Mouse (Mus musculus) adipose tissue, adult 10 weeks (tissue): ENCODE measurements around the gene Zfp664. TPM values are rescaled to one million over a fixed set of nuclear protein-coding genes. Genes with fewer than 3 reads are reported as not detected.

Source experiments
- polyA plus RNA-seq: library from polyadenylated mRNA; stranded (reverse); fragments of 350-450 nt; fragmentation: Illumina TruSeq; extraction: RNeasy Lipid Tissue Mini Kit (QIAGEN cat#74804); gene quantifications from one replicate; pipeline ENCODE4 v1.2.3, GENCODE M21; 2014; ENCODE audit warnings: low read depth, low replicate concordance

The Zfp664 gene
- 42.7 TPM for polyA plus RNA-seq

DNA sequence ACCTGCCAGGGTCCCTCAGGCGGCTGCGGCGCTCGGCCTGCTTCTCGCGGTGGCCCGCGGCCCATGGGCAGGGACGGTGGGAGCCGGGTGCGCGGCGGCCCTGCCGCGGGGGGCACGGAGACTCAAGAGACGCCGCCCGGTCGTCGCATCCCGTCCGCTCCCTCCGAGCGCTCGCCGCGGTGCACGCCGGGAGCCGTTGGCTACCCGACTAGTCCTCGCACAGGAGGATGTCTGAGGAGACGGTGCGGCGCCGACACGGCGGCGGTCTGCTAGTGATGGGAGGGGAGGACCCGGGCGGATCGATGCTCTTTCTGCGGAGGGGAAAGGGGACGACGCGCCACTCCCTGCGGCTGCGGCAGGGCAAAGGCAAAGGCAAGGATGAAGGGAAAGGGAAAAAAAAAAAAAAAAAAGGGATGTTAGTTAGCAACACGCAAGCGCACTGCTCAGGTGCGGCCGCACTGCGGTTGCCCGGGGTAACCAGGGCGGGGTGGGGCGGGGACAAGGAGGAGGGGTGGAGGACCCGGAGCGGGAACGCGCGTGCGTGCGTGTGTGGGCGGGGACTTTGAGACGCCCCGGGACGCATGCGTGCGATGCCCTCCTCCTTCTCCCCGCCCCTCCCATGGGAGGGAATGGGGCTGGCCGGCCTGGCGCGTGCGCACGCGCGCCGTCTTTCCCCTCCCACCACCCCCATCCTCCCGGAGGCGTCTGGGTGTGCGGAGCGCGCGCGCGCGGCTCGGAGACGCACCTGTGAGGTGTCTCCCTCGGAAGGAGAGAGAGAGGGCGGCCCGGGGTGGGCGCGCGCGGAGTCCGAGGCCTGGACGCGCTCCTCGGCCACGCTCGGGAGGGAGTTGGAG is at the start of gene Zfp664, which contains the start of gene Ccdc92:
Gene Zfp664 (plus strand): TSS at position 679 of the 854 bp plus-strand sequence.
Gene Ccdc92 (minus strand): TSS at position 412 of the 854 bp plus-strand sequence.

Other genes with a start within 250 kb of the Zfp664 start
- gene Atp6v0a2, start 234.1 kb upstream of the Zfp664 start, polyA plus RNA-seq: 24.2 TPM
- 2.2 TPM for gene Dnah10, start 137.6 kb upstream of the Zfp664 start, polyA plus RNA-seq
- gene Ccdc92, start 267 bp upstream of the Zfp664 start, polyA plus RNA-seq: 12.4 TPM
- gene Rflna, start 140.5 kb downstream of the Zfp664 start, polyA plus RNA-seq: 7.5 TPM